Mouse (Mus musculus) thymus, postnatal 10 days (tissue): Measurements from ENCODE around the gene Arl1.
"Not testable (repeated sequence)": the region's sequence is repeated elsewhere in the genome, so short reads cannot be mapped to it uniquely, and the experiment has no call there.

Source experiments
- DNase-seq, 2 experiments: peaks; one replicate each; pipeline ENCODE4 v3.0.0; 2021; ENCODE audit warnings: low spot score in 2 of 2

The Arl1 gene

GRCm38 (mm10) chr10:88730571-88731495, at the start of gene Arl1:
TSS of gene Arl1 (plus strand) at chr10:88730858.
- peak; percentile 69 to 79 for DNase-seq

- no peak for DNase-seq
Measured at GRCm38 (mm10) chr10:88682904-88683563, 47.6 kb upstream of the Arl1 start.

GRCm38 (mm10) chr10:88684925-88685324, 45.7 kb upstream of the Arl1 start, which contains the start of gene Spic:
TSS of gene Spic (minus strand) at chr10:88685015.
- DNase-seq: no peak

GRCm38 (mm10) chr10:88700938-88701337, 29.7 kb upstream of the Arl1 start:
- no peak for DNase-seq

GRCm38 (mm10) chr10:88708671-88709523, 21.8 kb upstream of the Arl1 start:
- DNase-seq: no peak

GRCm38 (mm10) chr10:88712359-88712758, 18.3 kb upstream of the Arl1 start:
- no peak for DNase-seq

GRCm38 (mm10) chr10:88714744-88715143, 15.9 kb upstream of the Arl1 start:
- DNase-seq: no peak

GRCm38 (mm10) chr10:88715621-88716020, 15.0 kb upstream of the Arl1 start:
- DNase-seq: no peak

GRCm38 (mm10) chr10:88716986-88717755, 13.5 kb upstream of the Arl1 start:
- no peak for DNase-seq

GRCm38 (mm10) chr10:88717756-88718025, 13.0 kb upstream of the Arl1 start:
- DNase-seq: no peak

GRCm38 (mm10) chr10:88719618-88720017, 11.0 kb upstream of the Arl1 start:
- no peak for DNase-seq

- no peak for DNase-seq
Measured at GRCm38 (mm10) chr10:88725343-88725742, 5.3 kb upstream of the Arl1 start.

GRCm38 (mm10) chr10:88727128-88727527, 3.5 kb upstream of the Arl1 start:
- DNase-seq: peak in 1 of 2 experiments; percentile 35

- no peak for DNase-seq
Measured at GRCm38 (mm10) chr10:88728166-88728565, 2.5 kb upstream of the Arl1 start.

- no peak for DNase-seq
Measured at GRCm38 (mm10) chr10:88731496-88732308, 1.0 kb downstream of the Arl1 start.

- DNase-seq: no peak
Measured at GRCm38 (mm10) chr10:88732309-88732622, 1.6 kb downstream of the Arl1 start.

GRCm38 (mm10) chr10:88739074-88739473, 8.4 kb downstream of the Arl1 start:
- DNase-seq: not testable (repeated sequence)

GRCm38 (mm10) chr10:88739818-88740217, 9.2 kb downstream of the Arl1 start:
- no peak for DNase-seq

GRCm38 (mm10) chr10:88740781-88741180, 10.1 kb downstream of the Arl1 start:
- no peak for DNase-seq

GRCm38 (mm10) chr10:88741426-88741825, 10.8 kb downstream of the Arl1 start:
- no peak for DNase-seq
